Mouse (Mus musculus) G1E (cell line): ENCODE measurements around the gene Pacs2.

Source experiments
- CTCF ChIP-seq: IDR thresholded peaks from 2 replicates; pipeline ENCODE4 v1.5.1; 2012; ENCODE audit warnings: low read depth, low read length, inconsistent platforms, mixed read lengths
- GATA1 ChIP-seq: IDR thresholded peaks from 2 replicates; pipeline ENCODE4 v1.6.1; 2012; ENCODE audit warnings: borderline replicate concordance, low read length, inconsistent platforms, mixed read lengths
- POLR2AphosphoS5 ChIP-seq: IDR thresholded peaks from 2 replicates; pipeline ENCODE4 v1.6.1; 2012; ENCODE audit warnings: low read depth, low read length, inconsistent platforms; ENCODE audit not compliant: insufficient replicate concordance
- TAL1 ChIP-seq: conservative IDR thresholded peaks from 2 replicates; pipeline ENCODE4 v1.6.1; 2012; ENCODE audit warnings: low read depth, low read length, inconsistent platforms, mixed read lengths

GRCm38 (mm10) chr12:113056089-113056488 lies 41.8 kb downstream of the Pacs2 start:
- TF ChIP-seq CTCF (no peak), GATA1 (no peak), TAL1 (no peak), POLR2AphosphoS5 (no peak)
